In the genomic region with DNA sequence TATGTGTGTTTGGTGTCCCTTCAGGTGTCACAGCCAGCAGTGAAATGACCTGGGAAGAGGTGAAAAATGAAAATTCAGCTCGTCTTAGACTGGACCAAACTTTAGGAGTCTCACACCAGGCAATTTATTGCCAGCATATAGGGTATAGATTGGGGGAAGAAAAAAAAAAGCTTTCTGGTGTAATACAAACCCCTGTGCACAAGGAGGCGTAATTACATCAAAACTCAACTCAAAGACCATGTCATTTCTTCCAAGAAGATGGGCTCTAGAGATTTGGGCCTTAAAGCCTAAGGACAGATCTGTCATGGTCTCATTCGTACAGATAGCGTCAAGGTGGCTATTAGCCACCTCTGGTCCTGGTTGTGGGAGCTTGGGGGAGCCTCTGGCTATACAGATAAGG, we compare ENCODE assay signal across 15 mouse cellular contexts.
DNase-seq lines count a peak whose midpoint lies in the region; ATAC-seq and TF ChIP-seq lines count a peak whose summit lies in the region.
"Had no signal": no experiment of that assay in that cellular context is flagged by ENCODE, and none has a peak within 500 bp of the region (broad histone marks: within the 10 kb centered on the region; RNA-seq: fewer than 3 reads in every experiment).

No protein-coding gene starts in this region.

- no peaks in the 10 kb centered on the region for H3K79me3 ChIP-seq in C2C12 (ENCODE audit: low read depth)

- H3K27ac ChIP-seq in forebrain, postnatal 0 days (ENCODE audit: low read depth, low read length), result no peak overlapping the region
- no peak overlapping the region for H3K27ac ChIP-seq in forebrain, embryonic 13.5 days
- no peak overlapping the region for H3K27ac ChIP-seq in kidney, postnatal 0 days
- H3K27ac ChIP-seq in cerebellum, adult 2 months (ENCODE audit: insufficient read depth, low read length), result no peak overlapping the region
- H3K27ac ChIP-seq: hindbrain, embryonic 12.5 days; liver, embryonic 14.5 days; macrophage had no signal

- no peaks in the 10 kb centered on the region for H3K27me3 ChIP-seq in forebrain, postnatal 0 days (ENCODE audit: insufficient read depth, low read length)
- H3K27me3 ChIP-seq in forebrain, embryonic 13.5 days, result no peaks in the 10 kb centered on the region
- no peaks in the 10 kb centered on the region for H3K27me3 ChIP-seq in kidney, postnatal 0 days (ENCODE audit: insufficient read depth, low read length)
- H3K27me3 ChIP-seq in C2C12 (ENCODE audit: control insufficient read depth, insufficient read depth, insufficient read length), result no peaks in the 10 kb centered on the region
- no peaks in the 10 kb centered on the region for H3K27me3 ChIP-seq in cerebellum, adult 2 months (ENCODE audit: control insufficient read depth, insufficient read depth, low read length)
- H3K27me3 ChIP-seq: hindbrain, embryonic 12.5 days had no signal

- H3K9me3 ChIP-seq in forebrain, postnatal 0 days (ENCODE audit: low read length), result no peaks in the 10 kb centered on the region
- H3K9me3 ChIP-seq in forebrain, embryonic 13.5 days (replicated peaks), result no peaks in the 10 kb centered on the region
- H3K9me3 ChIP-seq in kidney, postnatal 0 days (replicated peaks; ENCODE audit: low read length), result no peaks in the 10 kb centered on the region
- H3K9me3 ChIP-seq: hindbrain, embryonic 12.5 days had no signal

- H3K79me2 ChIP-seq in C2C12 (ENCODE audit: control insufficient read depth, insufficient read depth), result no peaks in the 10 kb centered on the region

- H3K4me2 ChIP-seq in forebrain, postnatal 0 days (ENCODE audit: low read depth), result no peak overlapping the region
- no peak overlapping the region for H3K4me2 ChIP-seq in forebrain, embryonic 13.5 days
- H3K4me2 ChIP-seq in kidney, postnatal 0 days (ENCODE audit: low read length), result no peak overlapping the region
- H3K4me2 ChIP-seq: hindbrain, embryonic 12.5 days had no signal

- no peak for TF ChIP-seq POLR2A in cerebellum, adult 2 months (IDR thresholded peaks at IDR 0.05; ENCODE audit: borderline replicate concordance, insufficient read depth, low read length)

- TF ChIP-seq CTCF in forebrain, postnatal 0 days (IDR thresholded peaks at IDR 0.05; ENCODE audit: low read depth), result peak; percentile 40
- peak; percentile 62 for TF ChIP-seq CTCF in kidney, postnatal 0 days (IDR thresholded peaks at IDR 0.05; ENCODE audit: low read depth)
- peak; percentile 3 for TF ChIP-seq CTCF in C2C12 (IDR thresholded peaks at IDR 0.05; ENCODE audit: control insufficient read depth, insufficient read depth, insufficient read length)
- TF ChIP-seq CTCF in cerebellum, adult 2 months (IDR thresholded peaks at IDR 0.05; ENCODE audit: borderline replicate concordance, insufficient read depth, low read depth, low read length), result no peak

- H3K36me3 ChIP-seq in forebrain, postnatal 0 days (ENCODE audit: insufficient read depth), result no peaks in the 10 kb centered on the region
- no peaks in the 10 kb centered on the region for H3K36me3 ChIP-seq in forebrain, embryonic 13.5 days (ENCODE audit: poor library complexity, severe bottlenecking)
- no peaks in the 10 kb centered on the region for H3K36me3 ChIP-seq in kidney, postnatal 0 days (ENCODE audit: insufficient read depth, low read length)
- no peaks in the 10 kb centered on the region for H3K36me3 ChIP-seq in C2C12 (ENCODE audit: control insufficient read depth, insufficient read depth)
- H3K36me3 ChIP-seq: hindbrain, embryonic 12.5 days had no signal

- no peaks in the 10 kb centered on the region for H3K4me1 ChIP-seq in forebrain, postnatal 0 days (ENCODE audit: insufficient read depth)
- no peaks in the 10 kb centered on the region for H3K4me1 ChIP-seq in forebrain, embryonic 13.5 days
- H3K4me1 ChIP-seq in kidney, postnatal 0 days (replicated peaks; ENCODE audit: insufficient read depth, low read length), result no peaks in the 10 kb centered on the region
- no peaks in the 10 kb centered on the region for H3K4me1 ChIP-seq in cerebellum, adult 2 months (ENCODE audit: control insufficient read depth, insufficient read depth, low read length)
- H3K4me1 ChIP-seq: hindbrain, embryonic 12.5 days had no signal

- WGBS in forebrain, postnatal 0 days, result 84% methylated on average over 4 of the region's 4 CpGs
- 74% methylated on average over 4 of the region's 4 CpGs for WGBS in forebrain, embryonic 13.5 days
- 72% methylated on average over 4 of the region's 4 CpGs for WGBS in kidney, postnatal 0 days
- 77% methylated on average over 4 of the region's 4 CpGs for WGBS in cerebellum, adult 2 months

- ATAC-seq in forebrain, postnatal 0 days, result no peak
- no peak for ATAC-seq in forebrain, embryonic 13.5 days
- no peak for ATAC-seq in kidney, postnatal 0 days (replicated peaks; ENCODE audit: low FRiP score, low read depth)
- ATAC-seq in erythroblast, adult 5-6 weeks (replicated peaks; ENCODE audit: low FRiP score, poor library complexity, severe bottlenecking), result no peak

- no peak overlapping the region for H3K9ac ChIP-seq in forebrain, postnatal 0 days
- no peak overlapping the region for H3K9ac ChIP-seq in forebrain, embryonic 13.5 days
- no peak overlapping the region for H3K9ac ChIP-seq in kidney, postnatal 0 days (ENCODE audit: low read depth, low read length)
- H3K9ac ChIP-seq: hindbrain, embryonic 12.5 days; liver, embryonic 14.5 days had no signal

- no peak overlapping the region for H3K4me3 ChIP-seq in forebrain, postnatal 0 days (ENCODE audit: low read depth, low read length)
- H3K4me3 ChIP-seq in forebrain, embryonic 13.5 days, result no peak overlapping the region
- H3K4me3 ChIP-seq in kidney, postnatal 0 days (replicated peaks; ENCODE audit: low read depth, low read length), result no peak overlapping the region
- no peak overlapping the region for H3K4me3 ChIP-seq in C2C12 (ENCODE audit: insufficient read depth, poor library complexity, severe bottlenecking)
- H3K4me3 ChIP-seq in cerebellum, adult 2 months (replicated peaks; ENCODE audit: insufficient read depth, low read depth, low read length), result no peak overlapping the region
- H3K4me3 ChIP-seq: hindbrain, embryonic 12.5 days had no signal

- H3ac ChIP-seq in C2C12 (ENCODE audit: control insufficient read depth, insufficient read length, low read depth), result no peak overlapping the region

- no peak for DNase-seq in forebrain, postnatal 0 days
- DNase-seq in kidney, postnatal 0 days (ENCODE audit: low spot score), result peak; percentile 33
- no peak for DNase-seq in kidney, adult 9 months
- DNase-seq in embryo, embryonic 10 days (ENCODE audit: low spot score), result peak; percentile 43
- DNase-seq in cerebellum, adult 2 months, result no peak
- DNase-seq: B cell, adult 2 months; cerebellum, adult 18-20 months; kidney, adult 8-10 months; spleen, adult 18-20 months had no signal

TF ChIP-seq in C2C12, 6 proteins besides CTCF, POLR2A, EP300 and RAD21:
- TF ChIP-seq MYOG (IDR thresholded peaks at IDR 0.05; ENCODE audit: control insufficient read depth, extremely low read depth, insufficient read length) (no peak), CEBPB (IDR thresholded peaks at IDR 0.05; ENCODE audit: low read depth) (no peak), MAX (IDR thresholded peaks at IDR 0.05) (no peak), USF1 (IDR thresholded peaks at IDR 0.05; ENCODE audit: low read depth) (no peak), FOSL1 (IDR thresholded peaks at IDR 0.05; ENCODE audit: insufficient read depth, low read length, poor library complexity, severe bottlenecking) (no peak), MYOD1 (IDR thresholded peaks at IDR 0.05; ENCODE audit: control insufficient read depth, insufficient read length, low read depth) (no peak)

Comparison
In these comparisons a context has a peak if more than half of its experiments do, and no peak if none do; other contexts are left out.
1. DNase-seq: peak in kidney, postnatal 0 days (single experiment) and embryo, embryonic 10 days (single experiment); none in forebrain, postnatal 0 days (single experiment), kidney, adult 9 months (single experiment) and cerebellum, adult 2 months (0 of 2).